Mouse (Mus musculus) cerebellum, adult 2 months (tissue): Measurements from ENCODE around the gene Cnih3.

Experiments used
- CTCF ChIP-seq: fragments of 200-500 bp; IDR thresholded peaks from 2 replicates; pipeline ENCODE4 v1.5.1; 2011; ENCODE audit warnings: low read depth, mild to moderate bottlenecking, control low read depth, low read length, moderate library complexity, borderline replicate concordance; ENCODE audit not compliant: insufficient read depth
- POLR2A ChIP-seq: fragments of 200-500 bp; IDR thresholded peaks from 2 replicates; pipeline ENCODE4 v1.6.1; 2011; ENCODE audit warnings: low read length, control low read depth, borderline replicate concordance; ENCODE audit not compliant: insufficient read depth

GRCm38 (mm10) chr1:181336857-181337256 is 15.6 kb upstream of the Cnih3 start:
- TF ChIP-seq CTCF (no peak), POLR2A (no peak)
